Mouse (Mus musculus) monocyte, adult 59 days (primary cell): ENCODE measurements around the gene Olfr96. TPM values are rescaled to one million over a fixed set of nuclear protein-coding genes. Genes with fewer than 3 reads are reported as not detected.

Experiments
- total RNA-seq, 2 experiments: library from RNA; stranded (reverse); gene quantifications; one replicate each; pipeline ENCODE4 v1.2.4; 2023

Olfr96 gene
- not detected for total RNA-seq

GRCm38 (mm10) chr17:37219846-37220245 is at the start of gene Olfr96:
Olfr96 (plus strand) TSS chr17:37220146.

GRCm38 (mm10) chr17:37193656-37194055 is 26.3 kb upstream of the Olfr96 start, which contains the start of gene Ubd:
Ubd (plus strand) TSS chr17:37193892.

GRCm38 (mm10) chr17:37200894-37201293 is 19.1 kb upstream of the Olfr96 start, which contains the start of gene Olfr94:
Olfr94 (minus strand) TSS chr17:37200994.

GRCm38 (mm10) chr17:37213018-37213417 is 6.9 kb upstream of the Olfr96 start, which contains the start of gene Olfr95:
Olfr95 (minus strand) TSS chr17:37213118.

GRCm38 (mm10) chr17:37237230-37237629 is 17.3 kb downstream of the Olfr96 start, which contains the start of gene Olfr97:
Olfr97 (minus strand) TSS chr17:37237330.

GRCm38 (mm10) chr17:37263626-37264025 is 43.7 kb downstream of the Olfr96 start, which contains the start of gene Olfr98:
Olfr98 (minus strand) TSS chr17:37263749.

GRCm38 (mm10) chr17:37270058-37270701 is 50.2 kb downstream of the Olfr96 start, which contains the start of gene H2-M3:
H2-M3 (plus strand) TSS chr17:37270220.

Other genes starting within 250 kb of the Olfr96 start
- gene 2410137M14Rik, start 238.9 kb upstream of the Olfr96 start, total RNA-seq: not detected
- gene H2-M5, start 230.6 kb upstream of the Olfr96 start, total RNA-seq: not detected
- gene Zfp57, start 219.0 kb upstream of the Olfr96 start, total RNA-seq: under 1 TPM in 1 of 2 experiments, not detected in 1; 0.39 TPM
- not detected for gene Mog, start 196.7 kb upstream of the Olfr96 start, total RNA-seq
- gene Gabbr1, start 174.2 kb upstream of the Olfr96 start, total RNA-seq: 10 to 100 TPM; 20.2 to 28.2 TPM
- under 1 TPM; 0.29 to 0.58 TPM for gene Olfr90, start 131.6 kb upstream of the Olfr96 start, total RNA-seq
- not detected for gene Olfr91, start 121.9 kb upstream of the Olfr96 start, total RNA-seq
- not detected for gene Olfr92, start 100.1 kb upstream of the Olfr96 start, total RNA-seq
- gene Olfr93, start 58.7 kb upstream of the Olfr96 start, total RNA-seq: not detected
- 10 to 100 TPM in 1 of 2 experiments, 1 to 10 TPM in 1; 6.6 to 10.8 TPM for gene Ubd, start 26.3 kb upstream of the Olfr96 start, total RNA-seq
- gene Olfr94, start 19.2 kb upstream of the Olfr96 start, total RNA-seq: not detected
- gene Olfr95, start 7.0 kb upstream of the Olfr96 start, total RNA-seq: not detected
- gene Olfr97, start 17.2 kb downstream of the Olfr96 start, total RNA-seq: not detected
- not detected for gene Olfr98, start 43.6 kb downstream of the Olfr96 start, total RNA-seq
- 10 to 100 TPM; 29.0 to 30.6 TPM for gene H2-M3, start 50.1 kb downstream of the Olfr96 start, total RNA-seq
- gene Olfr99, start 63.3 kb downstream of the Olfr96 start, total RNA-seq: not detected
- gene Olfr101, start 84.2 kb downstream of the Olfr96 start, total RNA-seq: not detected
- gene Olfr102, start 96.9 kb downstream of the Olfr96 start, total RNA-seq: not detected
- gene Olfr103, start 119.6 kb downstream of the Olfr96 start, total RNA-seq: not detected
- not detected for gene Olfr104-ps, start 139.4 kb downstream of the Olfr96 start, total RNA-seq
- gene Olfr105-ps, start 158.9 kb downstream of the Olfr96 start, total RNA-seq: not detected
- not detected for gene Olfr106-ps, start 170.2 kb downstream of the Olfr96 start, total RNA-seq
- gene Olfr107, start 179.1 kb downstream of the Olfr96 start, total RNA-seq: not detected
- not detected for gene Olfr108, start 225.3 kb downstream of the Olfr96 start, total RNA-seq
- gene Olfr109, start 238.8 kb downstream of the Olfr96 start, total RNA-seq: not detected